9 mouse cellular contexts compared by ENCODE assay signal in the genomic region with DNA sequence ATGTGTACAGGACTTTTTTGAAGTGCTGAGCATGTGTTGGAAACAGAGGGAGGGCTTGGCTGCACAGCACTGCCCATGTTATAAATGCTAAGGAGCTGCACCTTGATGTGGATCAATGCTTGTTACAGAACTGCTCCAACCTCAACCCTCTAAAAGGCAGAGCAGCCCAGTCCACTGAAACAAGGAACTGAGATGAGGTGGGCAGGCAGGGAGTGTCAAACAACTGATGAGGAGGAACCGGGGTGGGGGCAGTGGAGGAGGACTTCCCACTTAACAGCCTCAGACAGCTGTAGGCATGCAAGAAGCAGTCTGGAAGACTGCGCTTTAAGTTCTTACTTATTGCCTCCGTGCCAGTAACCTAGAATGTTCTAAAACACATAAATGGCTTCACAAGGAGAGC. TPM values are rescaled to one million over a fixed set of nuclear protein-coding genes. Genes with fewer than 3 reads are reported as not detected.
"Had no signal": no experiment of that assay in that cellular context is flagged by ENCODE, and none has a peak within 500 bp of the region (broad histone marks: within the 10 kb centered on the region; RNA-seq: fewer than 3 reads in every experiment).

No protein-coding gene starts in this region.

RNA-seq across cellular contexts. Expression of gene AU015836, which starts 51.1 kb away (rescaled TPM):
- total RNA-seq: left cerebral cortex, adult 2 months; left cerebral cortex, adult 8-10 months; left cerebral cortex, postnatal 14 days; left cerebral cortex, postnatal 25 days; left cerebral cortex, postnatal 36 days; left cerebral cortex, postnatal 4 days; liver, adult 2 months; megakaryocyte-erythroid progenitor cell, adult 5-6 weeks; midbrain, postnatal 0 days had no signal
